Mouse (Mus musculus) bone marrow, adult 2 months (tissue): ENCODE measurements around the gene Lrrc45. TPM values are rescaled to one million over a fixed set of nuclear protein-coding genes. Genes with fewer than 3 reads are reported as not detected.

ENCODE experiments used
- H3K27ac ChIP-seq: fragments of 200-500 bp; 2 replicates; pipeline ENCODE4 v1.5.1; 2012; ENCODE audit warnings: low read depth, mild to moderate bottlenecking, control low read depth, inconsistent platforms, low read length; ENCODE audit not compliant: control insufficient read depth, poor library complexity, insufficient read depth
- H3K4me1 ChIP-seq: fragments of 200-500 bp; 2 replicates; pipeline ENCODE4 v1.6.1; 2011; ENCODE audit warnings: low read length; ENCODE audit not compliant: control insufficient read depth, insufficient read depth
- H3K4me3 ChIP-seq: fragments of 200-500 bp; replicated peaks from 2 replicates; pipeline ENCODE3; 2011; ENCODE audit warnings: mild to moderate bottlenecking, low read depth, low read length, control low read depth; ENCODE audit not compliant: control insufficient read depth
- CTCF ChIP-seq: fragments of 200-500 bp; IDR thresholded peaks from 2 replicates; pipeline ENCODE4 v1.5.1; 2011; ENCODE audit warnings: low read length, control low read depth; ENCODE audit not compliant: control insufficient read depth, insufficient read depth
- POLR2A ChIP-seq: fragments of 200-500 bp; IDR thresholded peaks from 2 replicates; pipeline ENCODE4 v1.6.1; 2011; ENCODE audit warnings: low read depth, mild to moderate bottlenecking, control low read depth, low read length, borderline replicate concordance; ENCODE audit not compliant: control insufficient read depth
- WGBS: fragments of 180-500 bp; shearing (Covaris S2); methylation state at CpG from one replicate; pipeline ENCODE4 v1.1.7; 2018; 5-methylcytosine and 5-hydroxymethylcytosine counted together
- polyA plus RNA-seq: library from polyadenylated mRNA; stranded (reverse); fragments of >200 nt; gene quantifications from 2 replicates; pipeline ENCODE4 v1.2.4, GENCODE M21; 2011; ENCODE audit warnings: low replicate concordance; ENCODE audit not compliant: missing spikeins, insufficient read depth, insufficient read length

Gene Lrrc45
- polyA plus RNA-seq, 1 experiment, result 41.4 TPM

DNA sequence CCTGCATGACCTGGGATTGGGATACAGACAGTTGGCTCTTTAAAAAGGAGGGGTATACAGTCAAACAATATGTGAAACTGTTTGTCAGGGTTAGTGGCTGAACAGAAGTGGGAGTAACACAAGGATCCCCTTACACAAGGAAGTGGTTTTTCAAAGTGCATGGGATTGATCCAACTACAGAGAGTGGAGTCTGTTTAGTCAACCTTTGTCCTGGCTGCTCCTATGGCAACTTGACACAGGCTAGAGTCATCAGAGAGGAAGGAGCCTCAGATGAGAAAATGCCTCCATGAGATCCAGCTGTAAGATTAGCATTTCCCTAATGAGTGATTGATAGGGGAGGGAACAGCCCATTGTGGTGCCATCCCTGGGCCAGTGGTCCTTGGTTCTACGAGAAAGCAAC is 54.5 kb downstream of the Lrrc45 start:
- Histone ChIP-seq H3K4me3 (no peak overlapping the region), H3K4me1 (0 out of 2 replicates have a peak, but pooled peaks cover 1% of the 10 kb centered on the region), H3K27ac (no peak overlapping the region)
- WGBS, result 76% methylated on average over 1 of the region's 1 CpGs
- TF ChIP-seq CTCF (no peak), POLR2A (no peak)

Other genes with a start within 250 kb of the Lrrc45 start
- gene Arl16, start 246.3 kb upstream of the Lrrc45 start, polyA plus RNA-seq, result 5.5 and 6.7 TPM in 2 replicates
- gene Mrpl12, start 229.3 kb upstream of the Lrrc45 start, polyA plus RNA-seq, result 60.4 and 87.1 TPM in 2 replicates
- gene Slc25a10, start 222.1 kb upstream of the Lrrc45 start, polyA plus RNA-seq, result 20.6 and 21.0 TPM in 2 replicates
- gene Gcgr, start 183.2 kb upstream of the Lrrc45 start, polyA plus RNA-seq, result 0.81 and 1.3 TPM in 2 replicates
- 72.1 and 86.5 TPM in 2 replicates for gene Mcrip1, start 164.2 kb upstream of the Lrrc45 start, polyA plus RNA-seq
- not detected in 2 replicates for gene Ppp1r27, start 162.8 kb upstream of the Lrrc45 start, polyA plus RNA-seq
- 86.5 and 236 TPM in 2 replicates for gene P4hb, start 140.7 kb upstream of the Lrrc45 start, polyA plus RNA-seq
- 112 and 172 TPM in 2 replicates for gene Arhgdia, start 132.3 kb upstream of the Lrrc45 start, polyA plus RNA-seq
- 165 and 174 TPM in 2 replicates for gene Alyref, start 115.6 kb upstream of the Lrrc45 start, polyA plus RNA-seq
- gene Anapc11, start 115.5 kb upstream of the Lrrc45 start, polyA plus RNA-seq, result 26.6 and 32.6 TPM in 2 replicates
- gene Npb, start 105.4 kb upstream of the Lrrc45 start, polyA plus RNA-seq, result 3.8 TPM in 1 of 2 replicates, not detected in the other
- gene Pcyt2, start 96.0 kb upstream of the Lrrc45 start, polyA plus RNA-seq, result 45.4 and 46.8 TPM in 2 replicates
- 67.9 and 138 TPM in 2 replicates for gene Sirt7, start 88.7 kb upstream of the Lrrc45 start, polyA plus RNA-seq
- gene Mafg, start 80.3 kb upstream of the Lrrc45 start, polyA plus RNA-seq, result 61.7 and 86.9 TPM in 2 replicates
- gene Pycr1, start 70.2 kb upstream of the Lrrc45 start, polyA plus RNA-seq, result 2.3 TPM in 1 of 2 replicates, not detected in the other
- 6.7 TPM in 1 of 2 replicates, not detected in the other for gene Myadml2, start 65.8 kb upstream of the Lrrc45 start, polyA plus RNA-seq
- gene Notum, start 52.8 kb upstream of the Lrrc45 start, polyA plus RNA-seq, result not detected in 2 replicates
- 82.0 and 94.3 TPM in 2 replicates for gene Aspscr1, start 41.0 kb upstream of the Lrrc45 start, polyA plus RNA-seq
- 39.2 and 57.8 TPM in 2 replicates for gene Cenpx, start 187 bp upstream of the Lrrc45 start, polyA plus RNA-seq
- 2.4 and 5.8 TPM in 2 replicates for gene Rac3, start 7.5 kb downstream of the Lrrc45 start, polyA plus RNA-seq
- 7.4 and 9.4 TPM in 2 replicates for gene Dcxr, start 13.4 kb downstream of the Lrrc45 start, polyA plus RNA-seq
- 3.8 and 8.0 TPM in 2 replicates for gene Cbr2, start 18.2 kb downstream of the Lrrc45 start, polyA plus RNA-seq
- gene Hmga1b, start 48.9 kb downstream of the Lrrc45 start, polyA plus RNA-seq, result 15.5 and 52.5 TPM in 2 replicates
- gene Rfng, start 70.3 kb downstream of the Lrrc45 start, polyA plus RNA-seq, result 9.1 and 19.9 TPM in 2 replicates
- gene Gps1, start 70.3 kb downstream of the Lrrc45 start, polyA plus RNA-seq, result 29.6 and 38.0 TPM in 2 replicates
- 24.2 and 57.6 TPM in 2 replicates for gene Dus1l, start 82.5 kb downstream of the Lrrc45 start, polyA plus RNA-seq
- 6.1 and 16.1 TPM in 2 replicates for gene Fasn, start 110.6 kb downstream of the Lrrc45 start, polyA plus RNA-seq
- gene Ccdc57, start 218.9 kb downstream of the Lrrc45 start, polyA plus RNA-seq, result 2.7 and 14.6 TPM in 2 replicates
- 14.3 and 50.1 TPM in 2 replicates for gene Slc16a3, start 234.6 kb downstream of the Lrrc45 start, polyA plus RNA-seq